Mouse (Mus musculus) erythroblast, embryonic 14.5 days (primary cell): Measurements from ENCODE around the gene Sh3gl2. TPM values are rescaled to one million over a fixed set of nuclear protein-coding genes. Genes with fewer than 3 reads are reported as not detected.

Experiments used
- H3K27me3 ChIP-seq: 2 replicates; pipeline ENCODE4 v1.6.1; 2012; ENCODE audit warnings: inconsistent platforms; ENCODE audit not compliant: control insufficient read depth
- H3K36me3 ChIP-seq: 2 replicates; pipeline ENCODE4 v1.6.1; 2012; ENCODE audit warnings: mild to moderate bottlenecking, inconsistent platforms; ENCODE audit not compliant: control insufficient read depth
- H3K4me1 ChIP-seq: 2 replicates; pipeline ENCODE4 v1.6.1; 2012; ENCODE audit warnings: inconsistent platforms; ENCODE audit not compliant: control insufficient read depth
- H3K4me3 ChIP-seq: replicated peaks from 2 replicates; pipeline ENCODE3; 2012; ENCODE audit warnings: moderate library complexity, mild to moderate bottlenecking, inconsistent platforms
- H3K9me3 ChIP-seq: 2 replicates; pipeline ENCODE4 v1.6.1; 2012; ENCODE audit warnings: low read length, inconsistent platforms, mixed read lengths; ENCODE audit not compliant: control insufficient read depth
- GATA1 ChIP-seq: IDR thresholded peaks from 2 replicates; pipeline ENCODE4 v1.6.1; 2012; ENCODE audit warnings: low read length, inconsistent platforms, mixed read lengths
- TAL1 ChIP-seq: IDR thresholded peaks from 3 replicates; pipeline ENCODE4 v1.6.1; 2012; ENCODE audit warnings: low read length, inconsistent platforms, mixed read lengths
- polyA plus RNA-seq: library from polyadenylated mRNA; stranded (reverse); fragments of >175 nt; gene quantifications from 2 replicates; pipeline ENCODE4 v1.2.3, GENCODE M21; 2012

Sh3gl2 gene
- polyA plus RNA-seq, 1 experiment, result not detected

DNA sequence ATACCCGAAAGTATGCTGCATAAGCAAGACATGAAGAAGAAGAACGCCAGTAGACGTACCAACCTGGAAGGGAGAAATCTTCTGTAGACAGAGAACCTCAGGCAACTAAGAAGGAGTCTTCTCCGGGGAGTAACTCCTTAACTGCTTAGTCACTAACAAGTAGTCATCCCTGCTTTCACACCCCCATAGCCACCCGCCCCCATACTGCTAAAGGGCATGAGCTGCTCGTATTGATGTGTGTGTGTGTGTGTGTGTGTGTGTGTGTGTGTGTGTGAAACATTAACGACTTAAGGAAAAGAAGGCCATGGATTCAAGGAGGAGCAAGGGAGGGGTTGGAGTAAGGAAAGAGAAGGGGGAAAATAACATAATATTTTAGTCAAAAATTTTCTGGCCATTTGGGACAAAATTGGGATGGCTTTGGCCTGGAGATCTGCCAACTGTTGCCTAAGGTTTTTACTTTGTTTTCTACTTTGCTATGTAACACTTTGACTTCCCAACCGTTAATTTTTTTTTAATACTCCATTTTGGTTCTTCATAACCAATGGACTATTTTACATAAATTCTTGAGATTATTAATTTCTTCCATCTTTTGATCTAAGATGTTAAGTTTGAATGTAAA, 51.0 kb downstream of the Sh3gl2 start:
- Histone ChIP-seq H3K27me3 (no peaks in the 10 kb centered on the region), H3K9me3 (no peaks in the 10 kb centered on the region), H3K36me3 (no peaks in the 10 kb centered on the region), H3K4me1 (no peaks in the 10 kb centered on the region), H3K4me3 (no peak overlapping the region)
- TF ChIP-seq TAL1 (no peak), GATA1 (no peak)

DNA sequence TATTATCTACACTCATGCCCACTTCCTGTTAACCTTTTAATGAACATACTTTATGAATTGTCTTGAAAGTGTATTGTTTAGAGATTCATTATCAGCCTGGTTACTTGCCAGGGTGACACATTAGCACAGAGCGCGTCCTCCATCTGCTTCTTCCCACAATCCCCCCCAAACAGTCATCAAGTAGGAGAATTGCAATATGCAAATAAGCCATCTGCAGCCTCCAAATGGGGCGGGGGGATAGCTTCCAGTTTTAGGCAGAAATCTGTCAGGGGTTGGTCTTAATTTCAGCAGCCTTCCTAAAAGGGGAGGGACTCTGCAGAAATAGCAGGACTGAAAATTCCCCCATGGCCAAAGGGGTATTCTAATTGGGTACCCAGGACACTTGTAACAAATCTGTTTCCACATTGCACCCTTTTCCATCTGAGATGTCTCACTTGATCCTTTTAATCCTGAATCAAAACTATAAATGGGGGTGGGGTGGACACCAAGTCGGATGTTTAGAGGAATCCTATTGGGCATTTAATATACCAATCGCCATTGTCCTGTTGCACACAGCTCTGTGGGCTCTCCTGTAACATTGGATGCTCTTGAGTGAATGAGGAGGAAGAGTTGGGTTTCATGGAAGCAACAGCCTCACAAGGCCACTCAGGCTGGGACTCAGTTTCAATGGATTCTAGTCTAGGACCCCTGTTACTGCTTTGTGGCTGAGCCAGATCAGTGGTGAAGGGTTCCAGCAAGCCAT, 51.7 kb downstream of the Sh3gl2 start:
- no peak for TF ChIP-seq TAL1
- Histone ChIP-seq H3K27me3 (no peaks in the 10 kb centered on the region), H3K4me1 (no peaks in the 10 kb centered on the region), H3K36me3 (no peaks in the 10 kb centered on the region), H3K4me3 (no peak overlapping the region), H3K9me3 (0 out of 2 replicates have a peak, but pooled peaks cover 2% of the 10 kb centered on the region)

DNA sequence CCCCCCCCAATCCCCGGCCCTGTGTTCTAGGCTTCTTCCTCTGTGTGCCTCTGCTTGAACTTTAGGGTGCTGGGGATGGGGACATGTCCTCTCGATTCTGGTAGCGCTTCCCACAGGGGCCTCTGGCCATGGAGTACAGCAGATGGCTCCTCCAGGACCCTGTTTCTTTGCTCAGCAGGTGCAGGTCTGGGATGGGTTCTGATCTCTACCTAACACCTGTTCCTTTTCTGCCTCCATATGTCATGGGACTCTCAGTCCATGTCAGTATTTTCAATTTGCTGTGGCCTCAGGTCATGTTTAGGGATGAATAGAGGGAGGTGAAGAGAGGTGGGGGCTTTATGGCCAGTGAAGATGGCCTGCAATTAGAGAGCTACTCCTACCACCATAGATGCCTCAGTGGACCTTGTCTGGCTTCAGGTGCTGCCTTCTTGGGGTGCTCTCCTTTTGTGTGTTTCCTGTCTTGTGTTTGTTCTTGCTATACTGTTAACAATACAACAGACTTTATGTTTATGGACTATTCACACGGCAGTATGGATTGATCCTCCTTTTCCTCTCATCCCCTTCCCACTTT, 52.9 kb downstream of the Sh3gl2 start:
- Histone ChIP-seq H3K27me3 (no peaks in the 10 kb centered on the region), H3K36me3 (no peaks in the 10 kb centered on the region), H3K9me3 (0 out of 2 replicates have a peak, but pooled peaks cover 2% of the 10 kb centered on the region), H3K4me3 (no peak overlapping the region), H3K4me1 (no peaks in the 10 kb centered on the region)
- no peak for TF ChIP-seq TAL1
- no peak for TF ChIP-seq GATA1

DNA sequence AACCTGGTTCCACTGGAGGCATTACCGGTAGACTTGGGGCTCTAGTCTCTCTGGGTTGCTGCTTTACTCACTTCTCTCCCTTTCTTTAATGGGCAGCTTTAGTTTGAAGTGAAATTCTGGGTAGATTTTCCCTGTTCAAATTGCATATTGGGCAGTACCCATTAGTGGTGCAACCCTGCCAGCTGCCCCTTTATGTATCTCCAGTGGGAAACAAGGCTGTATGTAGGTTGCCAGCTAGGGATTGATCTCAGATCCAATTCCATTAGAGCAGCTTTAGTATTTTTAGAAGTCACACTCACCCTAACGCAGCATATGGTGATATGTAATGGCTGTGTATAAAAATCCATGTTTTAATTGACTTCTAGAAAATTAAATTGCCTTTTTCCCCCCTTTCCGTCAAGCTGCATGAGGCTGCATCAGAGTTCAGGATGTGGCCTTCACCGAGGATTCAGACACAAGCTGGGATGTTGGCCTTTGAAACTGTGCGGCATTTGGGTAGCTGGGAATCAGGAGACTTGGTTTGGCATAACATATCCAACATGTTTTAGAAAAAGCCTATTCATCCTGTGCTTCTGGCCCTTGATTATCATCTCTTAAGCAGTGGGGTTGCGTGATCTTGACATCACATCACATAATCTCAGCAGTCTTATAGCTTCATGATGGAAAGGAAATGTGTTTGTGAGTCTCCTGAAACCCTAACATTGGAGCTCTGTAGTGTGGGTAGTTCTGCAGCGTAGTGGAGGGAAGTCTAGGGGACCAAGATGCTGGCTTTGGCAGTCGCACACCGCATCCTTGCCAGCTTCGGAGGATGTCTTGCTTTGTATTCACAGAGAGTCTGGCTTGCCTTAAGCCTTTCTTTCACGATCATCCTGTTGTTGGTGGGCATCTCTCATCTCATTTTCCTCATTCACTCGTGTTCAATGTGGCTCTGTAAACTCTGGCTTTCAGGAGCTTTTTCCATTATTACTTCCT, 56.0 kb downstream of the Sh3gl2 start:
- H3K4me1 ChIP-seq, result no peaks in the 10 kb centered on the region
- no peak overlapping the region for H3K4me3 ChIP-seq
- H3K9me3 ChIP-seq, result 0 out of 2 replicates have a peak, but pooled peaks cover 2% of the 10 kb centered on the region
- no peak for TF ChIP-seq GATA1
- no peak for TF ChIP-seq TAL1
- H3K36me3 ChIP-seq, result no peaks in the 10 kb centered on the region
- H3K27me3 ChIP-seq, result no peaks in the 10 kb centered on the region

DNA sequence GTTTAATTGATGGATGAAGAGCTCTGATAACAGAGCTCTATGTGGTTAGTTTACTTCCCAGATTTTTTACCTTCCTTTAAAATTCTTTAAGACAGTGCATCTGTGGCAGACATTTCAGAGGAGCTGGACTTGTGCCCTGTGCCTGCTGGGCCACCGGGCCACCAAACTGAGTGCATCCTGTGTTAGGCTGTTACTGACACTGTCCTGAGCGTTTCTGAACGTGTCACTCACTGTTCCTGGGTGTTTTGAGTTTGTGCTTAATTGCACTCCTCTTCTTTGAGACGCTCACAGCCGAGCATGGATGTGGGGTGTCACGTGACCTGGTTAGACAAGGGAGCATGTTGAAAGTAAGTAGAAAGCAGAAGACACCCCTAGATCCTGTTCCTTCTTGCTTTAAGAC, 57.2 kb downstream of the Sh3gl2 start:
- 0 out of 2 replicates have a peak, but pooled peaks cover 2% of the 10 kb centered on the region for H3K9me3 ChIP-seq
- no peaks in the 10 kb centered on the region for H3K27me3 ChIP-seq
- no peaks in the 10 kb centered on the region for H3K4me1 ChIP-seq
- no peaks in the 10 kb centered on the region for H3K36me3 ChIP-seq
- TF ChIP-seq GATA1 (no peak), TAL1 (no peak)
- H3K4me3 ChIP-seq, result no peak overlapping the region

DNA sequence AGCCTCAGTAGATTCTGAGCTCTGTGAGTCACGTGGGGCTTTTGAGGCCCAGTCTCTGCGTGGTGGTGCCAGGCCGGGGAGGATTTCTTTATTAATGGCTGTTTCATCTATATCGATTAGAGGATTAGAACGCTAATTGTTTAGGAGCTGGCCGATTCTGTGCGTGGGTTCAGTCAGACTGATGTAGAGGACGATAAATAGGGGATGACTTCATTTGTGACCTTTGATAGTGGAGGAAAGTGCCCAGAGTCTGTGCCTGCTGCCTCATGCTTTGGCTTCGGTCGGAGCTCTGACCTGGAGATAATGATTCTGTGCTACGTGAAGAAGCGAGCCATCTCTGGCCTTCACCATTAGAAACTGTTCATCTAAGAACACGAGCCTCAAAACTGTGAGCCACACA, 57.7 kb downstream of the Sh3gl2 start:
- no peak for TF ChIP-seq TAL1
- no peak for TF ChIP-seq GATA1
- 0 out of 2 replicates have a peak, but pooled peaks cover 2% of the 10 kb centered on the region for H3K9me3 ChIP-seq
- H3K4me3 ChIP-seq, result no peak overlapping the region
- H3K4me1 ChIP-seq, result no peaks in the 10 kb centered on the region
- no peaks in the 10 kb centered on the region for H3K27me3 ChIP-seq
- H3K36me3 ChIP-seq, result no peaks in the 10 kb centered on the region

DNA sequence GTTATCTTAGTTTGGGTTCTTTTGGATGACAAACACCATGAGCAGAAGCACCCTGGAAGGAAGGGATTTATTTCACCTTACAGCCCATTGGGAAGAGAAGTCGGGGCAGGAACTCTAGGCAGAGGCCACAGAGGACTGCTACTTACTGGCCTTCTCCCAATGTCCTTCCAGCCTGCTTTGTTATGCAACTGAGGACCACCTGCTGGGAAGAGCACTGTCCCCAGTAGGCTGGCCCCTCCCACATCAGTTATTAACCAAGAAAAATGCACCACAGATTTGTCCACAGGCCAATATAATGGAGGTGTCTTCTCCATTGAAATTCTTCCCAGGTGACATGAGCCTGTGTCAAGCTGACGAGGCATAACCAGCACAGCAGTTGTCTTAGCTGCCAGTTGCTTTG, 62.5 kb downstream of the Sh3gl2 start:
- no peak for TF ChIP-seq TAL1
- no peak for TF ChIP-seq GATA1
- H3K9me3 ChIP-seq, result no peaks in the 10 kb centered on the region
- H3K4me3 ChIP-seq, result no peak overlapping the region
- no peaks in the 10 kb centered on the region for H3K36me3 ChIP-seq
- no peaks in the 10 kb centered on the region for H3K27me3 ChIP-seq
- H3K4me1 ChIP-seq, result no peaks in the 10 kb centered on the region

DNA sequence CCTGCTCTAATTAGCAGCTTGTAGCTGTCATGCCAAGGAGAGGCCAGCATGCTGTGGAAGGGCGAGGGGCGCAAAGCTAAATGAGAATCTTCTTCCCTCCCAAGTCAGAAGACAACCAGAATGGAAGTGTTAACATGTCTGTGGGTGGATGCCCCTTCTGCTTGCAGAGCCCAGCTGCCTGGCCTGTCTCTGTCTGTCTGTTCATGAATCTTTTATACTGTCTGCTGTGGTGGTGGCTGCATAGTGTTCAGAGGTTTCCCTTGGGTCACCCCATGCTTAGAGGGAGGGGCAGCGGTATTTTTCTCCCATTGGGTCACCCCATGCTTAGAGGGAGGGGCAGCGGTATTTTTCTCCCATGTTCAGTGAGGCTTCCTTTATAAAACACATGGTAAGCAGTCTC, 68.0 kb downstream of the Sh3gl2 start:
- Histone ChIP-seq H3K4me1 (no peaks in the 10 kb centered on the region), H3K27me3 (no peaks in the 10 kb centered on the region), H3K36me3 (no peaks in the 10 kb centered on the region), H3K9me3 (no peaks in the 10 kb centered on the region), H3K4me3 (no peak overlapping the region)
- no peak for TF ChIP-seq TAL1
- TF ChIP-seq GATA1, result no peak
